Mouse (Mus musculus) midbrain, embryonic 11.5 days (tissue): ENCODE results near the gene Fxr2. TPM values are rescaled to one million over a fixed set of nuclear protein-coding genes. Genes with fewer than 3 reads are reported as not detected.

Experiments
- ATAC-seq: fragments of 200-750 bp; cut with Nextera tagmentation; 2 replicates; pipeline ENCODE4 v1.8.0; 2017; ENCODE audit warnings: moderate TSS enrichment, moderate library complexity; ENCODE audit not compliant: low FRiP score
- DNase-seq: peaks from one replicate; pipeline ENCODE4 v3.0.0; 2015; ENCODE audit warnings: low spot score; ENCODE audit errors: missing footprints
- H3K27ac ChIP-seq: fragments of 300-500 bp; sonication (generic); 2 replicates; pipeline ENCODE4 v1.5.1; 2014; ENCODE audit warnings: low read depth, low read length
- H3K27me3 ChIP-seq: fragments of 300-500 bp; sonication (generic); 2 replicates; pipeline ENCODE4 v1.6.1; 2014; ENCODE audit warnings: mild to moderate bottlenecking, low read length, moderate library complexity, mixed read lengths; ENCODE audit not compliant: control insufficient read depth, insufficient read depth
- H3K36me3 ChIP-seq: fragments of 300-500 bp; sonication (generic); 2 replicates; pipeline ENCODE4 v1.6.1; 2014; ENCODE audit warnings: mild to moderate bottlenecking, low read length, moderate library complexity, mixed read lengths; ENCODE audit not compliant: control insufficient read depth, insufficient read depth
- H3K4me1 ChIP-seq: fragments of 300-500 bp; sonication (generic); 2 replicates; pipeline ENCODE4 v1.6.1; 2014; ENCODE audit warnings: low read length; ENCODE audit not compliant: control insufficient read depth, insufficient read depth
- H3K4me2 ChIP-seq: fragments of 300-500 bp; sonication (generic); 2 replicates; pipeline ENCODE4 v1.6.1; 2014; ENCODE audit warnings: mild to moderate bottlenecking, moderate library complexity
- H3K4me3 ChIP-seq: fragments of 300-500 bp; sonication (generic); 2 replicates; pipeline ENCODE4 v1.5.1; 2014; ENCODE audit warnings: low read depth, low read length
- H3K9ac ChIP-seq: fragments of 300-500 bp; sonication (generic); 2 replicates; pipeline ENCODE4 v1.6.1; 2014; ENCODE audit warnings: low read length
- H3K9me3 ChIP-seq: fragments of 300-500 bp; sonication (generic); 2 replicates; pipeline ENCODE4 v1.6.1; 2016; ENCODE audit warnings: low read length; ENCODE audit not compliant: control insufficient read depth
- WGBS: fragments of 180-500 bp; shearing (Covaris S2); extraction: QIAGEN DNeasy Blood & Tissue Kit; methylation state at CpG from one replicate; pipeline ENCODE4 v1.1.7; 2014; 5-methylcytosine and 5-hydroxymethylcytosine counted together
- polyA plus RNA-seq: library from polyadenylated mRNA; unstranded; fragments of >200 nt; fragmentation: Nextera tagmentation; extraction: Ambion mirVana; gene quantifications from 2 replicates; pipeline ENCODE4 v1.2.1, GENCODE M21; 2014

Fxr2 gene
- polyA plus RNA-seq, 1 experiment from 2014 or later, result 29.0 TPM

DNA sequence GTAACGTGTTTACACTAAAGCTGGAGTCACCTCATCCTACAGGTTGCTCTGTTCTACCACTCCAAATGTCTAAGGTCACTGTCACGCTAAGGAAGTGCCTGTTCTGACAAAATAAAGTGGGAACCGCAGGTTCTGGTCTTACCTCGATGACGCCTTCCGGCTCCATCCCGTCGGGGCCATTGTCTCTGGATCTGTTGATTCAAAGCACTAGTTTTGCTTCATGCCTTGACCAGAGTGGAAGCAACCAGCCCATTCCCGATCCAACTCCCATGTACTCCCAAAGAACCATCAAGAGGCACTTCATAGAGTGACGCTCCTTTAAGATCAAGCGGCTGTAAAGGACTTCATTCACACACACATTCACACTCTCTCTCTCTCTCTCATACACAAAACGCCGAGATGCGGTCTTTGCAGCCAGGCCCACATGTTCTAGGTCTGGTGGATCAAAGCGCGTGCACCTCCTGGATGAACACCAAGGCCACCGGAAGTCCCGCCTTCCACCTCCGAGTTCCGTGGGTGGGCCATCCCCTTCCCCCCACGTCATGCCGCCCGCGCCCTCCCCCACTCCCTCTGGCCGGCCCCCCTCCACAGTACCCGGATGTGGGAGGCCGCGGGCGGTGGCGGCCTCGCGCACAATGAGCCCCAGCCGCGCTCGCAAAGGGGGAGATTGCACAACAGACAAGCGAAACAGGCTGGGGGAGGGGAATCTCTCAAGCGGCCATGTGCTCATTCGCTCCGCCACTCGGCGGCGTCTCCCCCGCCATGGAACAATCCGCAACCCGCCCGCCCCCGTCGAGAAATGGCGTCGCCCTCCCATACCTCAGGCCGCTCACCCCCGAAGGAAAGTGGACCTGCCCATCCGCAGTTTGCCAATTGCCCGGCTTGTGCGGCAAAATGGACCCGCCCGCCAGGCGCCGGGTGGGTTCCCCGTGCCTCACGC is 38.3 kb downstream of the Fxr2 start:
- H3K36me3 ChIP-seq, result peaks cover 30% of the 10 kb centered on the region
- WGBS, result 2% methylated on average over 53 of the region's 61 CpGs
- H3K4me1 ChIP-seq, result peaks cover 21% of the 10 kb centered on the region
- H3K4me2 ChIP-seq, result peak overlapping the region; percentile 94
- H3K9me3 ChIP-seq, result no peaks in the 10 kb centered on the region
- H3K4me3 ChIP-seq, result peak overlapping the region; percentile 100
- peak overlapping the region; percentile 91 for H3K27ac ChIP-seq
- H3K27me3 ChIP-seq, result no peaks in the 10 kb centered on the region
- DNase-seq (peak; percentile 99), ATAC-seq (peak; percentile 66)
- H3K9ac ChIP-seq, result peak overlapping the region; percentile 100

DNA sequence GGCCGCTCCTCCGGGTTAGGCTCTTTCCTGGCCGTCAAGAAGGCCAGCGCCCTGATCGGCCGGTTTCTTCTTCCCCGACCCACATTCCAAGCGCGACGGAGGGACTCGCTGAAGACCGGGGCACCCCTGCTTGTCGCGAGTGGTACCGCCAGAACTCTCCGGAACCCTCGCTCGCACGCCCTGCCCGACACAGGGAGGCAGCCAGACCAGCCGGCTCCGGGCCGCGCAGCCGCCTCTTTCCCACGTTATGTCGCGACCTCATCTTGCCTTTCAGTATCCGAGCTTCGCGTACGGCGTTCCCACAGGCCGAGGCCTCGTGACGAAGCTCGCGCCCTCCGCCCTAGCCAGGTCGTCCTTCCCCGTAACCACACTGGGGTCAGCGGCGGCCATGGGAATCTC is 38.9 kb downstream of the Fxr2 start:
- H3K4me2 ChIP-seq, result peak overlapping the region; percentile 94
- H3K9ac ChIP-seq, result peak overlapping the region; percentile 100
- peak overlapping the region; percentile 100 for H3K4me3 ChIP-seq
- H3K9me3 ChIP-seq, result no peaks in the 10 kb centered on the region
- peak overlapping the region; percentile 91 for H3K27ac ChIP-seq
- under 1% methylated on average over 43 of the region's 43 CpGs for WGBS
- H3K4me1 ChIP-seq, result peaks cover 21% of the 10 kb centered on the region
- ATAC-seq (peak; percentile 36), DNase-seq (no peak)
- H3K36me3 ChIP-seq, result peaks cover 34% of the 10 kb centered on the region
- H3K27me3 ChIP-seq, result no peaks in the 10 kb centered on the region

DNA sequence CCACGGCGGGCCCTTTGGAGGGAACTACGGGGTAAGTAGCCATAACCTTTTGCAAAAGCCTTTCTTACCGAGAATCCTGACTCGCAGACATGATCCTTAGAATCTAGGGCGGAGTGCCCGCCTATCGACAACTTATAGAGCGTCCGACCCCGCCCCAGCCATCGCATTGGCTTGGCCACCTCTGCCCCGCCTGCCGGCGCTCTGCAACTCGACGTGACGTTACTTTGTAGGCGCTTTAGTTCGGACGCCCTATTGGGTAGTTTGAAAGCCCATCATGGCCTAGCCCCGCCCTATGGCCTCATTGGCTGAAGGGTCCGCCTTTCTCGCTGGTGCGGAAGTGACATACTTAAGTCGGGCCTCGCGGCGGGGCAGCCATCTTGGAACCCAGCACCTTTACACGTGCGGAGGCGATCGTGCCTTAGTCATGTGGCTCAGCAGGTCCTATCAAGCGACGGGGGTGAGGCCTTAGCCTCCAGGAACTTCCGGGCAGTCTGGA is 39.5 kb downstream of the Fxr2 start, which contains the start of gene Eif4a1:
Gene Eif4a1, minus strand, starts transcription at position 213 of the 496 bp plus-strand sequence.
- H3K36me3 ChIP-seq, result peaks cover 37% of the 10 kb centered on the region
- ATAC-seq, result peak; percentile 98
- H3K4me2 ChIP-seq, result peak within 1 kb of the TSS; percentile 94
- H3K4me3 ChIP-seq, result peak within 1 kb of the TSS; percentile 100
- H3K4me1 ChIP-seq, result peaks cover 21% of the 10 kb centered on the region
- H3K9ac ChIP-seq, result peak within 1 kb of the TSS; percentile 100
- H3K27me3 ChIP-seq, result no peaks in the 10 kb centered on the region
- WGBS, result under 1% methylated on average over 36 of the region's 36 CpGs
- no peaks in the 10 kb centered on the region for H3K9me3 ChIP-seq
- H3K27ac ChIP-seq, result peak within 1 kb of the TSS; percentile 91
- DNase-seq, result peak; percentile 99

DNA sequence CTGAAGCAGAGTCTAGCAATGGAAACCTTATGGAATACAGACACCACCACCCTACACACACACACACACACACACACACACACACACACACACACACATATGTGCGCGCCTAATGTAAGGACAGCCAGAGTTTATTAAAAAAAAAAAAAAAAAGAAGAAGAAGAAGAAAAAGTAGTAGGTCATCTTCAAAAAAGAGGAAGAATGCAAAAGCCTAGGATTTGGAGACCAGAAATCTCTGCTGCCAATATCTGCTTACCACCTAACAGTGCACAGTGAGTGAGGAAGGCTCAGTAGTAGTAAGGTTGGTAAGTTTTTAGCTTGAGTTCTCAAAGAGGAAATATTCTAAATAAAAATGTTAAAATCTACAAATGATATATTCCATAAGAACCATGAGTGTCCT is 46.4 kb downstream of the Fxr2 start:
- H3K9me3 ChIP-seq, result no peaks in the 10 kb centered on the region
- DNase-seq, result no peak
- no peak overlapping the region for H3K27ac ChIP-seq
- H3K4me1 ChIP-seq, result peaks cover 14% of the 10 kb centered on the region
- no peak for ATAC-seq
- no peak overlapping the region for H3K4me3 ChIP-seq
- H3K9ac ChIP-seq, result no peak overlapping the region
- H3K27me3 ChIP-seq, result no peaks in the 10 kb centered on the region
- 100% methylated on average over 2 of the region's 2 CpGs for WGBS
- peaks cover 14% of the 10 kb centered on the region for H3K36me3 ChIP-seq
- H3K4me2 ChIP-seq, result no peak overlapping the region

DNA sequence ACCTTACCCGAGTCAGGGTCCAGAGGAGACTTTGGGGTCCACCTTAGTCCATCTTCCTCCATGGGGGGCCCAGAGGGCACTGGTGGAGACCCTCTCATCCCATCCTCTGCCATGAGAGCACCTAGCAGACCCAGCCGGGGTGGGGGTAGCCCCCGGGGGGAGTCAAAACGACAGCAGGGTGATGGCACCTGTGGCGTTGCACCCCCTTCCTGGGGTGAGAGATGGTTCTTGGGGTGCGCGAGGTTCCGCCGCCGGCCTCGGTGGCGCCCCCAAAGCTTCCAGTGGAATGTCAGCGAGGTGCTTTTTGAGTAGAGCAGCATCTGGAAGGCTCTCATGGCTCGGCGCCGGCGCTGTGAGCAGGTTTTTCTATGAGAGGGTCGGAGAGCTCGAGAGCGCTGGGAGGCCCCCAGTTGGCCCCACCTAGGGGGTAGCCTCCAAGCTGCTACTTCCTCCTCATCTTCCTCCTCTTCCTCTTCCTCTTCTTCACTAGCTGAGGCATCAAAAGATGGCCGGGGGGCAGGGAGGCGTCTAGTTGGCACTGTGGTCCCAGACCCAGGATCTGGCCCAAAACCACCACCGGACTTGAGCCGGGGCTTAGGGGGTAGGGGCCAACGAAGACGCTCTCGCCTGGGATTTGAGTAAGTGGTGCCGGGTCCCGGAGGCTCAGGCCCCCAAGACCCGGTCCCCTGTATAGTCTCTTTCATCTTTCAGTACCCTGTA is 47.5 kb downstream of the Fxr2 start:
- Histone ChIP-seq H3K27me3 (no peaks in the 10 kb centered on the region), H3K27ac (no peak overlapping the region), H3K36me3 (peaks cover 13% of the 10 kb centered on the region), H3K4me3 (peak overlapping the region; percentile 84; the same call in 1 of the 2 replicates), H3K9me3 (no peaks in the 10 kb centered on the region), H3K9ac (no peak overlapping the region), H3K4me1 (peaks cover 14% of the 10 kb centered on the region), H3K4me2 (peak overlapping the region; percentile 93)
- WGBS, result 92% methylated on average over 30 of the region's 30 CpGs
- no peak for ATAC-seq
- DNase-seq, result peak; percentile 80

DNA sequence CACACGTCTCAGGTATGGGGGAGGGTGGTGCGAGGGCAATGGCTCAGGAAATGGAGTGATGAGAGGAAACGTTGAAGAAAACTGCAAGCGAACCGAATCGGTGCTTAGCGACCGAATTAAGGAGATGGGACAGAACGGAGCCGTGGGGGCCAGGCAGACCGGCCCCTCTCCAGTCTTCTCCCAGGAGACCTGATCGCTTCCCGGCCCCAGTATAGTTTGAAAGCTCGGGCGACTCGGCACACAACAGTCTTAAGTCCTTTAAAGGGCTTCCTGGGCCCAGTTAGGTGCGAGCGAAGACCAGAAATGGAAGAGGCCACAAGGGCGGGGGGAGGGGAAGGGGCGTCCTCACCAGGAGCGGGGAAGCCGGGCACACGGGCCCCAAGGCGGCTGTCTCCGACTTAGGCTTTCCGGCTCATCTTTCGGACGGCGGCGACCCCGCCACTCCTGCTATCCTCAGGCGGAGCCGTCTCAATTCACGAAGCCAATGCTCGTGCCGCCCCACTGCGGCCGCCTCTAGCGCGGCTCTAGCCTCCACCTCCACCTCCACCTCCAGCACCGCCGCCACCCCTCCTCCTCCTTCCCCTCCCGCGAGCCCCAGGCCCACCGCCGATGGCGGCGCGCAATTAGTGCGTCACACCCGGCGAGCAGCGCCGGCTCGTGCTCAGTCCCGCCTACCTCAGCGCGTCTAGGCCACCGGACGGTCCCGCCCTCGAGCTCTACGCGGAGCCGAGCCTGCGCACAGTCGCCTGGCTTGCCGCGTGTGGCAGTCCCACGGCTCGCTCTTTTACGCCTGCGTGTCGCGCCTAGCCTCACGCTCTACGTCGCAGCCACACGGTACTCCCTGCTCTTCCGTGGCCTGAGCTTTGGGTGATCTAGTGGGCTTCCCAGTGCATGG is 48.8 kb downstream of the Fxr2 start, which contains the start of gene Senp3:
Gene Senp3, minus strand, starts transcription at position 771 of the 895 bp plus-strand sequence.
- Histone ChIP-seq H3K4me3 (peak within 1 kb of the TSS; percentile 84), H3K4me1 (peaks cover 16% of the 10 kb centered on the region)
- ATAC-seq, result peak; percentile 95

DNA sequence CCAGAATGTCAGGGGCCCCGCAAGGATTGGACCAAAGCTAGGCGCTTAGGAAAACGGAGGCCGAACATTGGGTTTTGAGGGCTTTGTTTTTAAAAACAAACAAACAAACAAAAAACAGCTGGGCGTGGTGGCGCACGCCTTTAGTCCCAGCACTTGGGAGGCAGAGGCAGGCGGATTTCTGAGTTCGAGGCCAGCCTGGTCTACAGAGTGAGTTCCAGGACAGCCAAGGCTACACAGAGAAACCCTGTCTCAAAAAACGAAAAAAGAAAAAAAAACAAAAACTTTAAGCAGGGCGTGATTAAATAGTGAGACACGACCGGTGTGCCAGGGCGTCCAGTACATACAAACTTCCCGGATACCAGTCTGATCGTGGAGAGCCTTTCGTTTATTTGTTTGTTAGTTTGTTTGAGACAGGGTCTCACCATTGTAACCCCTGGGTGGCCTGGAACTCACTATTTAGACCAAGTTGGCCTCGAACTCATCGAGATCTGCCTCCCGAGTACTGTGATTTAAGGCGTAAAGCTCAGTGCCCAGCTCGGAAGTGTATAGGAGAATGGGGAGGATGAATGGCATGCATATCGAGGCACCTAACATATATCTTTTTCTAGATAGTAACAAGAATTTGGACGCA is 49.5 kb downstream of the Fxr2 start:
- peak; percentile 35 for ATAC-seq
- DNase-seq, result peak; percentile 97
- Histone ChIP-seq H3K27ac (peak overlapping the region; percentile 77), H3K9ac (peak overlapping the region; percentile 88), H3K4me3 (peak overlapping the region; percentile 84), H3K36me3 (peaks cover 6% of the 10 kb centered on the region; the same call in 1 of the 2 replicates), H3K9me3 (no peaks in the 10 kb centered on the region), H3K4me1 (peaks cover 16% of the 10 kb centered on the region), H3K4me2 (peak overlapping the region; percentile 93), H3K27me3 (no peaks in the 10 kb centered on the region)
- 30% methylated on average over 24 of the region's 24 CpGs for WGBS

More for the DNA sequence above, 48.8 kb downstream of the Fxr2 start, which contains the start of gene Senp3:
- 1% methylated on average over 78 of the region's 80 CpGs for WGBS
- Histone ChIP-seq H3K4me2 (peak within 1 kb of the TSS; percentile 93), H3K27ac (peak within 1 kb of the TSS; percentile 77), H3K27me3 (no peaks in the 10 kb centered on the region), H3K9me3 (no peaks in the 10 kb centered on the region), H3K9ac (peak within 1 kb of the TSS; percentile 88), H3K36me3 (peaks cover 9% of the 10 kb centered on the region)
- DNase-seq, result peak; percentile 100
